ENCODE assay signal across 11 mouse cellular contexts in the genomic region with DNA sequence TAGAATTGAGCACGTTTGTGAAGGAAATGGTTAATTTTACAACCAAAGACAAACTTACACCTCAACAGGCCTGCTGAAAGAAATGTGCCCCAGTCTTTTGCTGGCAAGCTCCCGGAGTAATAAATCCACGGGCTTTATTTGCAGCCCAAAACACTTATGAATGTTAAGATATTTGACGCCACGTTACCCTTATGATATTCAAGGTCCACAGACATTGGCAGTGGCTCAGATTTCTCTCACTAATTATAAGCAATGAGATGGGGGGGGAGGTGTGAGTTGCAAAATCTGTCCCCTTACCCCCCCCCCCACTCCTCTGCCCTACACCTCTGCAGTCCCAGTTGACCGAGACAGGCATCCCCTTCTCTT. TPM values are rescaled to one million over a fixed set of nuclear protein-coding genes. Genes with fewer than 3 reads are reported as not detected.
A peak's percentile ranks its signal among the peaks of the same experiment; 100 is the strongest.
DNase-seq lines count a peak whose midpoint lies in the region; ATAC-seq lines count a peak whose summit lies in the region.
"Had no signal": no experiment of that assay in that cellular context is flagged by ENCODE, and none has a peak within 500 bp of the region (broad histone marks: within the 10 kb centered on the region; RNA-seq: fewer than 3 reads in every experiment).

No protein-coding gene starts in this region.

- peaks cover 83% of the 10 kb centered on the region for H3K4me1 ChIP-seq in heart, embryonic 13.5 days
- peaks cover 74% of the 10 kb centered on the region for H3K4me1 ChIP-seq in neural tube, embryonic 12.5 days
- H3K4me1 ChIP-seq in limb, embryonic 12.5 days (replicated peaks), result peaks cover 83% of the 10 kb centered on the region
- peaks cover 54% of the 10 kb centered on the region for H3K4me1 ChIP-seq in stomach, embryonic 15.5 days

- H3K36me3 ChIP-seq in heart, embryonic 13.5 days, result no peaks in the 10 kb centered on the region
- H3K36me3 ChIP-seq in neural tube, embryonic 12.5 days, result no peaks in the 10 kb centered on the region
- peaks cover 22% of the 10 kb centered on the region; the same call in 1 of the 2 replicates for H3K36me3 ChIP-seq in limb, embryonic 12.5 days
- H3K36me3 ChIP-seq in stomach, embryonic 15.5 days, result no peaks in the 10 kb centered on the region; the same call in 1 of the 2 replicates

- H3K27me3 ChIP-seq in heart, embryonic 13.5 days (replicated peaks), result no peaks in the 10 kb centered on the region
- peaks cover 5% of the 10 kb centered on the region; the same call in 1 of the 2 replicates for H3K27me3 ChIP-seq in neural tube, embryonic 12.5 days (replicated peaks)
- peaks cover 5% of the 10 kb centered on the region; the same call in 1 of the 2 replicates for H3K27me3 ChIP-seq in limb, embryonic 12.5 days
- no peaks in the 10 kb centered on the region for H3K27me3 ChIP-seq in stomach, embryonic 15.5 days (replicated peaks)

- no peak for DNase-seq in heart, adult 18-20 months
- DNase-seq in neural tube, embryonic 10.5 days (ENCODE audit: extremely low spot score, low spot score), result no peak
- DNase-seq in left cerebral cortex, adult 11 months (ENCODE audit: low spot score), result no peak
- DNase-seq: cerebellum, postnatal 14 days; layer of hippocampus, adult 9-11 months; liver, postnatal 0 days had no signal

- H3K27ac ChIP-seq in heart, embryonic 13.5 days (replicated peaks), result peak overlapping the region; percentile 74
- H3K27ac ChIP-seq in neural tube, embryonic 12.5 days, result no peak overlapping the region
- peak overlapping the region; percentile 86 for H3K27ac ChIP-seq in limb, embryonic 12.5 days
- peak overlapping the region; percentile 42; the same call in 1 of the 2 replicates for H3K27ac ChIP-seq in stomach, embryonic 15.5 days

- ATAC-seq in heart, embryonic 13.5 days (ENCODE audit: extremely low read depth, insufficient number of reproducible peaks, low FRiP score, low TSS enrichment), result no peak
- no peak for ATAC-seq in neural tube, embryonic 12.5 days (ENCODE audit: low FRiP score, low read depth)
- ATAC-seq in limb, embryonic 12.5 days (ENCODE audit: insufficient number of reproducible peaks, insufficient read depth, low FRiP score, low TSS enrichment, low read depth), result no peak
- no peak for ATAC-seq in stomach, embryonic 15.5 days (ENCODE audit: insufficient read depth, low FRiP score, low read depth)
- no peak for ATAC-seq in activated CD4-positive, CD25-positive, alpha-beta regulatory T cell, adult 4 months
- ATAC-seq: liver, postnatal 0 days had no signal

- H3K9me3 ChIP-seq in heart, embryonic 13.5 days, result no peaks in the 10 kb centered on the region
- no peaks in the 10 kb centered on the region for H3K9me3 ChIP-seq in neural tube, embryonic 12.5 days
- no peaks in the 10 kb centered on the region for H3K9me3 ChIP-seq in limb, embryonic 12.5 days
- no peaks in the 10 kb centered on the region for H3K9me3 ChIP-seq in stomach, embryonic 15.5 days

- H3K9ac ChIP-seq in heart, embryonic 13.5 days, result peak overlapping the region; percentile 72
- H3K9ac ChIP-seq in neural tube, embryonic 12.5 days, result no peak overlapping the region
- H3K9ac ChIP-seq in limb, embryonic 12.5 days (replicated peaks), result peak overlapping the region; percentile 50; the same call in 1 of the 2 replicates
- H3K9ac ChIP-seq in stomach, embryonic 15.5 days, result no peak overlapping the region
- H3K9ac ChIP-seq: liver, postnatal 0 days had no signal

- 41% methylated on average over 6 of the region's 6 CpGs for WGBS in heart, embryonic 13.5 days
- 13% methylated on average over 6 of the region's 6 CpGs for WGBS in neural tube, embryonic 12.5 days
- WGBS in limb, embryonic 12.5 days, result 2% methylated on average over 6 of the region's 6 CpGs
- 28% methylated on average over 6 of the region's 6 CpGs for WGBS in stomach, embryonic 15.5 days

- peak overlapping the region; percentile 31; the same call in 1 of the 2 replicates for H3K4me3 ChIP-seq in heart, embryonic 13.5 days
- no peak overlapping the region for H3K4me3 ChIP-seq in neural tube, embryonic 12.5 days
- H3K4me3 ChIP-seq in limb, embryonic 12.5 days (replicated peaks), result peak overlapping the region; percentile 33
- H3K4me3 ChIP-seq in stomach, embryonic 15.5 days (replicated peaks), result no peak overlapping the region

- H3K4me2 ChIP-seq in heart, embryonic 13.5 days, result peak overlapping the region; percentile 94
- H3K4me2 ChIP-seq in neural tube, embryonic 12.5 days (replicated peaks), result peak overlapping the region; percentile 38; the same call in 1 of the 2 replicates
- peak overlapping the region; percentile 90 for H3K4me2 ChIP-seq in limb, embryonic 12.5 days
- H3K4me2 ChIP-seq in stomach, embryonic 15.5 days, result no peak overlapping the region

RNA-seq across cellular contexts. Expression of gene Tcf7l2, which starts 6.3 kb away (rescaled TPM):
- polyA plus RNA-seq in heart, embryonic 13.5 days (2015; fragmentation: Nextera tagmentation; extraction: Ambion mirVana), result 42.6 and 43.8 TPM in 2 replicates
- total RNA-seq in heart, adult 18-20 months (2021), result 10 to 100 TPM; 11.9 to 13.2 TPM
- polyA plus RNA-seq in neural tube, embryonic 12.5 days (2016; fragmentation: Nextera tagmentation; extraction: Ambion mirVana), result 39.1 and 39.5 TPM in 2 replicates
- 189 and 195 TPM in 2 replicates for polyA plus RNA-seq in limb, embryonic 12.5 days (2016; fragmentation: Nextera tagmentation; extraction: Ambion mirVana)
- 85.2 and 89.4 TPM in 2 replicates for polyA plus RNA-seq in stomach, embryonic 15.5 days (2015; fragmentation: Nextera tagmentation; extraction: Ambion mirVana)
- 1 to 10 TPM; 1.6 TPM for polyA plus RNA-seq in activated CD4-positive, CD25-positive, alpha-beta regulatory T cell, adult 4 months (2017; shearing (Covaris generic))

Comparison
In these comparisons a context has a peak if more than half of its experiments do, and no peak if none do; other contexts are left out.
1. H3K4me3 ChIP-seq: peak in heart, embryonic 13.5 days (single experiment) and limb, embryonic 12.5 days (single experiment); none in neural tube, embryonic 12.5 days (single experiment) and stomach, embryonic 15.5 days (single experiment).
2. H3K9ac ChIP-seq: peak in heart, embryonic 13.5 days (single experiment) and limb, embryonic 12.5 days (single experiment); none in neural tube, embryonic 12.5 days (single experiment) and stomach, embryonic 15.5 days (single experiment).
3. RNA of gene Tcf7l2, which starts 6.3 kb away (polyA plus RNA-seq): 189 to 195 TPM in limb, embryonic 12.5 days, 85.2 to 89.4 TPM in stomach, embryonic 15.5 days, 42.6 to 43.8 TPM in heart, embryonic 13.5 days and 39.1 to 39.5 TPM in neural tube, embryonic 12.5 days; 1.6 TPM in activated CD4-positive, CD25-positive, alpha-beta regulatory T cell, adult 4 months; every median in the first group is over 10 times any median in the second.